Mouse (Mus musculus) heart, embryonic 12.5 days (tissue): Measurements from ENCODE around the gene Prr36. TPM values are rescaled to one million over a fixed set of nuclear protein-coding genes. Genes with fewer than 3 reads are reported as not detected.
A peak's percentile ranks its signal among the peaks of the same experiment; 100 is the strongest.

ENCODE experiments used
- ATAC-seq: fragments of 200-750 bp; cut with Nextera tagmentation; 2 replicates; pipeline ENCODE4 v1.8.0; 2017; ENCODE audit warnings: moderate TSS enrichment, moderate library complexity; ENCODE audit not compliant: insufficient number of reproducible peaks, low FRiP score
- H3K27ac ChIP-seq: fragments of 300-500 bp; sonication (generic); 2 replicates; pipeline ENCODE4 v1.5.1; 2016; ENCODE audit warnings: mild to moderate bottlenecking, moderate library complexity; ENCODE audit not compliant: poor library complexity, severe bottlenecking
- H3K27me3 ChIP-seq: fragments of 300-500 bp; sonication (generic); replicated peaks from 2 replicates; pipeline ENCODE4 v1.6.1; 2016; ENCODE audit warnings: mild to moderate bottlenecking, moderate library complexity
- H3K36me3 ChIP-seq: fragments of 300-500 bp; sonication (generic); 2 replicates; pipeline ENCODE4 v1.6.1; 2016; ENCODE audit warnings: mild to moderate bottlenecking, moderate library complexity
- H3K4me1 ChIP-seq: fragments of 300-500 bp; sonication (generic); replicated peaks from 2 replicates; pipeline ENCODE4 v1.6.1; 2016; ENCODE audit warnings: mild to moderate bottlenecking
- H3K4me2 ChIP-seq: fragments of 300-500 bp; sonication (generic); 2 replicates; pipeline ENCODE4 v1.6.1; 2016; ENCODE audit warnings: mild to moderate bottlenecking, moderate library complexity
- H3K4me3 ChIP-seq: fragments of 300-500 bp; sonication (generic); 2 replicates; pipeline ENCODE4 v1.5.1; 2016; ENCODE audit warnings: mild to moderate bottlenecking
- H3K9ac ChIP-seq: fragments of 300-500 bp; sonication (generic); 2 replicates; pipeline ENCODE4 v1.6.1; 2016; ENCODE audit warnings: mild to moderate bottlenecking, moderate library complexity
- H3K9me3 ChIP-seq: fragments of 300-500 bp; sonication (generic); replicated peaks from 2 replicates; pipeline ENCODE4 v1.6.1; 2016; ENCODE audit warnings: mild to moderate bottlenecking, moderate library complexity
- WGBS: fragments of 180-500 bp; shearing (Covaris S2); methylation state at CpG from one replicate; pipeline ENCODE4 v1.1.7; 2016; 5-methylcytosine and 5-hydroxymethylcytosine counted together
- polyA plus RNA-seq: library from polyadenylated mRNA; unstranded; fragments of >200 nt; fragmentation: Nextera tagmentation; extraction: Ambion mirVana; gene quantifications from 2 replicates; pipeline ENCODE4 v1.2.1, GENCODE M21; 2016

The Prr36 gene
- polyA plus RNA-seq, 1 experiment from 2014 or later, result 0.24 TPM

DNA sequence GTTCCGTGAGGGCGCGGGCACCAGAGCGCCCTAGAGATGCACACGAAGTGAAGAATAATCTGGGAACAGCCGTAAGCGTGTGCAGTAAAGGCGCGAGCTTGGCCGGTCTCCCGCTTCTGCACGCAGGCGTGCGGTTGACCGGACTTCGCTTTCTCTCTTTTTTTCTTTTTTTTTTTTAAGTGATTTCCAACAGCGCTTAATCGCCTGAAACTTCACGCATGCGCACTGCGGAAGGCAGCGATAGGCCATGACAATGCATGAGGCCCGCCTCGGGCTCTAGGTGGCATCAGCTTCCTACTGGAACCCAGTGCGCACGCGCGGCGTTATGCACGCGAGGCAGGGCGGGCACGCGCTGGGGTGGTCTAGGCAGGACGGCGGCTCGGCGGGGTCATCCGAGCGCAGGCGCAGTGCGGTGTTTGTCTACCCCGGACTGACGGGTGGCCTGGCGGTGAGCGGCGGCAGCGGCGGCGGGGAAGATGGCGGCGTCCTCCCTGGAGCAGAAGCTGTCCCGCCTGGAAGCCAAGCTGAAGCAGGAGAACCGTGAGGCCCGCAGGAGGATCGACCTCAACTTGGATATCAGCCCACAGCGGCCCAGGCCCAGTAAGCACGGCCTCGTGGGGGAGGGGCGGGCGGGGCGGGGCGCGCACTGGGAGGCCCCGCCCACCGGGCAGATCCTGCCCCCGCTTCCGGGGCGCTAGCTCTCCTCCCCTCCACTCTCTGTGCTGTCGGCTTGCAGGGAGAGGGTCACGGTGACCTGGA is 21.4 kb upstream of the Prr36 start, which contains the start of the genes Map2k7 and Gm49320:
TSS of gene Map2k7 (plus strand) at position 307 of the 759 bp plus-strand sequence.
TSS of gene Gm49320 (plus strand) at position 432 of the 759 bp plus-strand sequence.
- H3K27ac ChIP-seq, result peak within 1 kb of the TSS; percentile 89
- WGBS, result 0% methylated on average over 69 of the region's 71 CpGs
- H3K9ac ChIP-seq, result peak within 1 kb of the TSS; percentile 81
- H3K27me3 ChIP-seq, result peaks cover 15% of the 10 kb centered on the region
- no peaks in the 10 kb centered on the region for H3K9me3 ChIP-seq
- peaks cover 23% of the 10 kb centered on the region for H3K4me1 ChIP-seq
- peaks cover 28% of the 10 kb centered on the region for H3K36me3 ChIP-seq
- H3K4me2 ChIP-seq, result peak within 1 kb of the TSS; percentile 76
- ATAC-seq, result peak; percentile 95
- H3K4me3 ChIP-seq, result peak within 1 kb of the TSS; percentile 65

- peak overlapping the region; percentile 89 for H3K27ac ChIP-seq
- no peak; the same call in 1 of the 2 replicates for ATAC-seq
- H3K4me1 ChIP-seq, result peaks cover 23% of the 10 kb centered on the region
- H3K9ac ChIP-seq, result peak overlapping the region; percentile 79
- peaks cover 21% of the 10 kb centered on the region for H3K36me3 ChIP-seq
- H3K9me3 ChIP-seq, result no peaks in the 10 kb centered on the region
- peak overlapping the region; percentile 65 for H3K4me3 ChIP-seq
- H3K27me3 ChIP-seq, result peaks cover 15% of the 10 kb centered on the region
- peak overlapping the region; percentile 76 for H3K4me2 ChIP-seq
- WGBS, result 15% methylated on average over 15 of the region's 15 CpGs
Measured at GRCm38 (mm10) chr8:4237814-4238433, 20.7 kb upstream of the Prr36 start.

DNA sequence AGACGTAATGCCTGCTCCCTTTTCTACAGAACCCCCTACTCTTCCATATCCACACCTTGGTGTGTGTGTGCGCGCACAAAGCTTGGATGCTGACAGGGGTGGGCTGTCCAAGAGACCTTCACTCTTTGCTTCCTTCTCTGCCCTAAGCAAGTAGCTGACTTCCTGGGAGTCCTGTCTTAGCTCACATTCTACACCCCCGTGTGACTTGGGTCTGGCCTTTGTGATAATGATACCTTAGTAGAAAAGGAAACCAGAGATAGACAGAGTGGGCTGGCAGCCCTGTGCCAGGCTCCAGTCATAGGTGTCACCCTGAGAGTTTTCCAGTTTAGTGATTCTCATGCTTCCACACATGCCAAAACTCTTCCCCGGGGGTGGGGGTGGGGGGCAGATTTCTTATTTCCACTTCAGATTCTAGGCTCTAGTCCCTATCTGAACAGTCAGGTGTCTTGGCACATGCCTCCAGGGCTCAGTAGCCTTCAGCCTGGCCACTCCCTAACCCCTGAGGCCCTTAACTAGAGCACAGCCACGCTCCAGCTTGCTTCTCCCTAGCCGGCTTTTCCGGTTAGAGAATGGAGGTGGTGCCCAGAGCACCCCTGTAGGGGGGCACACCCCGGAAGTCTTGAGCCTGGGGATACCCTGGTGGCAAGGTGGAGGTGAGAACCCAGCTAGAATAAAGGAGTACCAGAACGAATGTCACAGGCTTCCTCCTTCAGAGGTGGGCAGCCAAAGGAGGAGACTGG is 13.5 kb upstream of the Prr36 start:
- WGBS, result 44% methylated on average over 10 of the region's 10 CpGs
- Histone ChIP-seq H3K9ac (no peak overlapping the region), H3K27ac (no peak overlapping the region), H3K4me2 (no peak overlapping the region), H3K36me3 (no peaks in the 10 kb centered on the region), H3K9me3 (no peaks in the 10 kb centered on the region), H3K4me3 (no peak overlapping the region), H3K4me1 (peaks cover 7% of the 10 kb centered on the region), H3K27me3 (peaks cover 55% of the 10 kb centered on the region)
- ATAC-seq, result no peak

DNA sequence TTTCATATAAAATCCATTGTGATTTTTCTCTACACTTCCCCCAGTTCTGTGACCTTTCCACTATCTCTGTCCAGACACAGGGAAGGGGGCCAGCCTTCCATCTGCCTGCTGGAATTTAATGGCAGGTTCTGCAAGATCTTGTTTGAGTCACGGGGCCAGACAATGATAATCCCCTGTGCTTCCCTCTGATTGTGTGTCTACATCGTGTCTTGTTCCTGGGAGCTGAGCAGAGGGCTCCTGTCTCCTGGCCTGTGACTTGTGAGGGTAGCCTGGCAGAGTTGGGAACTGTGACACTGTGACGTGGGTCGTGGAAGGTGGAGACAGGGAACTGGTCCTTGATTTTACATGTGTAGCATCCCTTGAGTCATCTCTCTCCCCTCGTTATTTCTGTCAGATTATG is 12.5 kb upstream of the Prr36 start:
- no peak overlapping the region for H3K4me2 ChIP-seq
- 58% methylated on average over 5 of the region's 5 CpGs for WGBS
- H3K4me3 ChIP-seq, result no peak overlapping the region
- no peaks in the 10 kb centered on the region for H3K9me3 ChIP-seq
- no peak for ATAC-seq
- H3K4me1 ChIP-seq, result peaks cover 7% of the 10 kb centered on the region
- H3K36me3 ChIP-seq, result no peaks in the 10 kb centered on the region
- no peak overlapping the region for H3K9ac ChIP-seq
- peaks cover 51% of the 10 kb centered on the region for H3K27me3 ChIP-seq
- H3K27ac ChIP-seq, result no peak overlapping the region

GRCm38 (mm10) chr8:4227919-4228318 is 10.7 kb upstream of the Prr36 start:
- Histone ChIP-seq H3K4me3 (no peak overlapping the region), H3K9me3 (no peaks in the 10 kb centered on the region), H3K27ac (no peak overlapping the region), H3K27me3 (peaks cover 57% of the 10 kb centered on the region), H3K9ac (no peak overlapping the region), H3K36me3 (no peaks in the 10 kb centered on the region), H3K4me2 (no peak overlapping the region), H3K4me1 (peaks cover 7% of the 10 kb centered on the region)
- WGBS, result 86% methylated on average over 4 of the region's 4 CpGs
- ATAC-seq, result no peak

GRCm38 (mm10) chr8:4226739-4227347 is 9.6 kb upstream of the Prr36 start, which contains the start of gene Lrrc8e:
Lrrc8e (plus strand) TSS chr8:4226827.
- WGBS, result 3% methylated on average over 33 of the region's 33 CpGs
- 0 out of 2 replicates have a peak within 1 kb of the TSS, but pooled peaks have one; percentile 12 for H3K9ac ChIP-seq
- H3K4me3 ChIP-seq, result peak within 1 kb of the TSS; percentile 33
- H3K4me2 ChIP-seq, result peak within 1 kb of the TSS; percentile 60
- no peak within 1 kb of the TSS for H3K27ac ChIP-seq
- peaks cover 7% of the 10 kb centered on the region for H3K4me1 ChIP-seq
- H3K36me3 ChIP-seq, result no peaks in the 10 kb centered on the region
- H3K9me3 ChIP-seq, result no peaks in the 10 kb centered on the region
- peak; percentile 76 for ATAC-seq
- H3K27me3 ChIP-seq, result peaks cover 52% of the 10 kb centered on the region

DNA sequence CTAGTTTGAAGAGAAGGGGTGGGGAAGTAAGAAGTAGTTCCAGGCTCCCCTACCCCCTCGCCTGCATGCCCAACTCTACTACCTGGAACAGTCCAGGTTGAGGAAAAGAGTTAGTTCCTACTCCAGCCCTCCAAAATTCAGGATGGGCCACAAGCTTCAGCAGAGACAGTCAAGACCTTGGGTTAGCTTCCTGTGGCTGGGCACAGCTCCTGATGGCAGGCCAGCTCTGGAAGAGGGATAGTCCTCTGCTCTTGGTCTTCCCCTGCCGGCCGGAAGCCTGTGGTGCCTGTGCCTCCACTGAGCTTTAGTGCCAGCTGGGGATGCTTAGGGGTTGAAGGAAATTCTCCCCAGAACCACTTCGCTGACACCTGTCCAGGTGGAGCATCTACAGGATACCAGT is 9.1 kb upstream of the Prr36 start:
- Histone ChIP-seq H3K36me3 (no peaks in the 10 kb centered on the region), H3K9ac (0 out of 2 replicates have a peak overlapping the region, but pooled peaks have one; percentile 12), H3K4me1 (peaks cover 7% of the 10 kb centered on the region), H3K4me2 (peak overlapping the region; percentile 60), H3K4me3 (peak overlapping the region; percentile 33), H3K27me3 (peaks cover 54% of the 10 kb centered on the region), H3K27ac (no peak overlapping the region), H3K9me3 (no peaks in the 10 kb centered on the region)
- WGBS, result 24% methylated on average over 4 of the region's 4 CpGs
- 0 out of 2 replicates have a peak, but pooled peaks have one; percentile 6 for ATAC-seq

- no peaks in the 10 kb centered on the region for H3K9me3 ChIP-seq
Measured at GRCm38 (mm10) chr8:4222059-4222458, 4.8 kb upstream of the Prr36 start.

DNA sequence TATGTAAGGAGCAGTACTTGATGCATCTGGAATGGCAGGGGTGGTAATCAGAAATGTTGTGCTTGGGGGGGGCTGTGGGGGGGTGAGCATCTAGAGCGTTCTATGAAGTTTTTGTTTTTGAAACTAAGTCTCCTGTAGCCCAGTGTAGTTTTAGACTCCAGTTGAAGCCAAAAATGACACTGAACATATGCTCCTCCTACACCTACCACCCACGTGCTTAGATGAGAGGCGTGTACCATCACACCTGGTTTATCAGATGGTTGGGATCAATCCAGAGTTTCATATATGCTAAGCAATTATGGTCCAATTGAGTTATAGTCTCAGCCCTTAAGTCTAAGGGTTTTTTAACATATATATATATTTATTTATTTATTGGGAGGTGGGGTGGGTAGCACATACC is 2.4 kb upstream of the Prr36 start:
- Histone ChIP-seq H3K4me3 (no peak overlapping the region), H3K36me3 (no peaks in the 10 kb centered on the region), H3K27ac (no peak overlapping the region), H3K4me2 (no peak overlapping the region), H3K9ac (no peak overlapping the region), H3K27me3 (peaks cover 76% of the 10 kb centered on the region), H3K4me1 (peaks cover 17% of the 10 kb centered on the region; the same call in 1 of the 2 replicates), H3K9me3 (no peaks in the 10 kb centered on the region)
- WGBS, result 83% methylated on average over 3 of the region's 3 CpGs
- no peak for ATAC-seq

More at GRCm38 (mm10) chr8:4222059-4222458, 4.8 kb upstream of the Prr36 start:
- no peak for ATAC-seq
- Histone ChIP-seq H3K36me3 (no peaks in the 10 kb centered on the region), H3K4me3 (no peak overlapping the region), H3K27me3 (peaks cover 70% of the 10 kb centered on the region), H3K4me2 (no peak overlapping the region), H3K4me1 (peaks cover 10% of the 10 kb centered on the region), H3K27ac (no peak overlapping the region), H3K9ac (no peak overlapping the region)

GRCm38 (mm10) chr8:4216296-4216695 is 963 bp downstream of the Prr36 start:
- no peak overlapping the region for H3K27ac ChIP-seq
- WGBS, result 8% methylated on average over 18 of the region's 18 CpGs
- peak overlapping the region; percentile 63; the same call in 1 of the 2 replicates for H3K9ac ChIP-seq

More at GRCm38 (mm10) chr8:4216296-4216695, 963 bp downstream of the Prr36 start:
- ATAC-seq, result no peak
- Histone ChIP-seq H3K9me3 (no peaks in the 10 kb centered on the region), H3K36me3 (no peaks in the 10 kb centered on the region), H3K4me2 (peak overlapping the region; percentile 95), H3K4me1 (peaks cover 37% of the 10 kb centered on the region), H3K4me3 (peak overlapping the region; percentile 56), H3K27me3 (peaks cover 88% of the 10 kb centered on the region)
